Mouse (Mus musculus) erythroblast, embryonic 14.5 days (primary cell): ENCODE measurements at regions not wholly inside any gene's neighbourhood (a gene's known extent, or its start where the extent isn't known, plus 50 kb on each side); places are given as distances from the start of the nearest gene placed in this dataset.

Experiments used
- GATA1 ChIP-seq: IDR thresholded peaks from 2 replicates; pipeline ENCODE4 v1.6.1; 2012; ENCODE audit warnings: low read length, inconsistent platforms, mixed read lengths
- TAL1 ChIP-seq: IDR thresholded peaks from 3 replicates; pipeline ENCODE4 v1.6.1; 2012; ENCODE audit warnings: low read length, inconsistent platforms, mixed read lengths

DNA sequence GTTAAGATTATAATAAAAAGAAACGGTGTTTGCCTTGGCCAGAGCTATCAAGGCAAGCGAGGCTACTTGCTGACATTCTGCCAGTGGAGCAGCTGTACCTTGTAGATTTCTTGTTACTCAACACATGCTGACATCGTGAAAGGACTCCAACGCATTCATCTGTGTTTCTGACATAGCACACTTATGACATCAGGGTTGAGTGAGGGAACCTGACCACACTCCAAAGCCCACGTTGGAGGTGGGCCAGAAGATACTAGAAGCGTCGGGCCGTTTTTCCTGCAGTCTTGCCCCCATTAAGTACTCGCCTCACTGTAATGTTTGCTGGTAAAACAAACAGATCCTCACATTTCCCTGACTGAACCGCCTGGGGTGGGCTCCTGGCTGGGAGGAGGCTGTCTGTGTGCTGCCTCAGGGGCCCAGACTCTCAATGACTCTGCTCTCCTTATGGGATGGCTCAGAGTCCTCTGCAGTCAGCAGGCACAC lies 69.0 kb upstream of the Haao start:
- TF ChIP-seq GATA1, result no peak
- no peak for TF ChIP-seq TAL1
